Mouse (Mus musculus) layer of hippocampus, postnatal 25 days (tissue): ENCODE data around the gene Nutf2. TPM values are rescaled to one million over a fixed set of nuclear protein-coding genes. Genes with fewer than 3 reads are reported as not detected.

ENCODE experiments used
- DNase-seq, 2 experiments: peaks; one replicate each; pipeline ENCODE4 v3.0.0; 2022; ENCODE audit warnings: mixed read lengths in 2 of 2, low spot score in 1 of 2; ENCODE audit errors: extremely low spot score in 1 of 2
- total RNA-seq, 2 experiments: library from RNA; stranded (reverse); gene quantifications; 2 replicates each; pipeline ENCODE4 v1.2.3; 2021

Nutf2 gene
- total RNA-seq, 2 experiments from 2014 or later, result 27.6 to 34.9 TPM

GRCm38 (mm10) chr8:105854303-105854702, 6.1 kb upstream of the Nutf2 start:
- DNase-seq, result no peak

GRCm38 (mm10) chr8:105854715-105855216, 5.6 kb upstream of the Nutf2 start, which contains the start of gene Thap11:
Thap11 (plus strand) TSS chr8:105855132.
- DNase-seq, result peak; percentile 77 to 86

- peak in 1 of 2 experiments; percentile 33 for DNase-seq
These were observed 4.9 kb upstream of the Nutf2 start for GRCm38 (mm10) chr8:105855248-105856167.

- DNase-seq, result peak in 1 of 2 experiments; percentile 8
These were observed 4.1 kb upstream of the Nutf2 start for GRCm38 (mm10) chr8:105856168-105856835.

- no peak for DNase-seq
These were observed 1.9 kb upstream of the Nutf2 start for GRCm38 (mm10) chr8:105858495-105858894.

GRCm38 (mm10) chr8:105859314-105859713, 1.1 kb upstream of the Nutf2 start:
- no peak for DNase-seq

- DNase-seq, result no peak
These were observed 1.6 kb downstream of the Nutf2 start for GRCm38 (mm10) chr8:105861951-105862350.

- no peak for DNase-seq
These were observed 6.1 kb downstream of the Nutf2 start for GRCm38 (mm10) chr8:105866364-105867029.

- no peak for DNase-seq
These were observed 13.9 kb downstream of the Nutf2 start for GRCm38 (mm10) chr8:105874301-105874700.

- DNase-seq, result peak; percentile 82 to 85
These were observed 20.6 kb downstream of the Nutf2 start, which contains the start of gene Edc4 for GRCm38 (mm10) chr8:105880754-105881520. Edc4 (plus strand) TSS chr8:105880881.

GRCm38 (mm10) chr8:105889756-105890465, 29.5 kb downstream of the Nutf2 start:
- no peak for DNase-seq

- DNase-seq, result peak; percentile 42 to 51
These were observed 30.5 kb downstream of the Nutf2 start for GRCm38 (mm10) chr8:105890870-105891269.

- DNase-seq, result peak in 1 of 2 experiments; percentile 35
These were observed 32.1 kb downstream of the Nutf2 start for GRCm38 (mm10) chr8:105892432-105892831.

GRCm38 (mm10) chr8:105893339-105893738, 33.0 kb downstream of the Nutf2 start, which contains the start of gene Nrn1l:
Nrn1l (plus strand) TSS chr8:105893567.
- peak; percentile 58 to 59 for DNase-seq

- no peak for DNase-seq
These were observed 37.6 kb downstream of the Nutf2 start for GRCm38 (mm10) chr8:105897801-105898480.

GRCm38 (mm10) chr8:105900180-105900940, 40.0 kb downstream of the Nutf2 start, which contains the start of gene Pskh1:
Pskh1 (plus strand) TSS chr8:105900441.
- DNase-seq, result peak; percentile 94 to 98

GRCm38 (mm10) chr8:105900941-105901616, 40.7 kb downstream of the Nutf2 start:
- no peak for DNase-seq
